Mouse (Mus musculus): ENCODE data around the gene Cd52. TPM values are rescaled to one million over a fixed set of nuclear protein-coding genes. Genes with fewer than 3 reads are reported as not detected.

The Cd52 gene
- polyA plus RNA-seq, 1 experiment = not detected

- H3K4me1 ChIP-seq (ENCODE audit: control insufficient read depth, insufficient read depth, low read length) = no peaks in the 10 kb centered on the region; the same call in 1 of the 2 replicates
Observed at GRCm38 (mm10) chr4:134100245-134100644, 5.4 kb upstream of the Cd52 start.

DNA sequence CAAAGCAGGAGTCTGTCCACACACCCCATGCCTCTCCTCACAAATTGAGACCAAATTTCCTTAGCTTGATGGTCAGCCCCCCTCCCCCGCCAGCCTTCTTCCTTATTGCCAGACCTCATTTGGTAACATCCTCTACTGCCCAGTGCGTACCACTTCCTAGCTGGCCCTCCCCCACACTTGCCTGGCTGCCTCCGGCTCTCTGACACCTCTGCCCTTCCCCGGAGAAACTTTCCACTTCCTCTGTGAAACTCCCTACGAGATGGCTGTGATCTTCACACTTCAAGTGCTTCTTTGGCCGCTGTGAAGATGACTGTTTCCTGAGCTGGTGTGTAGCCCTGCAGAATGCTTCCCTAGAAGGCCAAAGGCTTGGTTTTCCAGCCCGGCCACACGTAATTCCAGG lies 3.7 kb upstream of the Cd52 start:
- WGBS = 71% methylated on average over 8 of the region's 8 CpGs
- TF ChIP-seq POLR2A (IDR thresholded peaks at IDR 0.05; ENCODE audit: insufficient read depth, low read depth, low read length) (no peak), CTCF (IDR thresholded peaks at IDR 0.05; ENCODE audit: insufficient read depth, low read depth, low read length) (no peak)
- H3K27ac ChIP-seq (ENCODE audit: insufficient read depth, low read depth, low read length) = peak overlapping the region; percentile 46
- no peak overlapping the region for H3K4me3 ChIP-seq (ENCODE audit: insufficient read depth, low read depth, low read length)
- no peaks in the 10 kb centered on the region for H3K4me1 ChIP-seq (ENCODE audit: control insufficient read depth, insufficient read depth, low read length)

More at GRCm38 (mm10) chr4:134100245-134100644, 5.4 kb upstream of the Cd52 start:
- H3K27ac ChIP-seq (ENCODE audit: insufficient read depth, low read depth, low read length) = no peak overlapping the region
- TF ChIP-seq POLR2A (IDR thresholded peaks at IDR 0.05; ENCODE audit: insufficient read depth, low read depth, low read length) (no peak), CTCF (IDR thresholded peaks at IDR 0.05; ENCODE audit: insufficient read depth, low read depth, low read length) (no peak)
- no peak overlapping the region for H3K4me3 ChIP-seq (ENCODE audit: insufficient read depth, low read depth, low read length)
- WGBS = 83% methylated on average over 4 of the region's 4 CpGs

DNA sequence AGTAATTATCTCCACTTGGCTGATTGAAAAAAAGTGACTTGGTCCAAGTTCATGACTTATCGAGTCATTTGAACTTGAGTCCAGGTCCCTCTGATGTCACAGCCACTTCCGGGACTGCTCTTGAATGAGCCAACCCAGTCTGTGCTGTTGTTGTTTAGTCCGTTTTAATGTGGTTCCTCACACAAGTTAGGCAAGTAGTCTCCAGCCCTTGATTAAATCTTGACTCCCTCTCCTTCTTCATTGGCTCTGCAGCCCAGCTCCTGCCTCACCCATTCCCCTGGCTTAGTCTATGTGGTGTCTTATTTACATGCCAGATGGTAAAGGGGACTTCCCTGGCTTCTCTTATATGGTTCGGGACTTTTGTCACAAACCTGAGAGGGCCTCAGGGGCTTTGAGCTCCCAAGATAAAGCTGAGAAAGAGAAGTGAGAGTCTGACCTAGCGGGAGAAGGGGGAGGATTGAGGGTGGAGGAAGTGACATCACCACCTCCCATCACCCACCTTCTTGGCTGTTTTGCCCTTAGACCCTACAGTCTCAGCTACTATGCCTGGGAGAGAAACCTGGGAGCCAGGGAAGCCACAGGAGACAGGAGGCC lies 2.2 kb upstream of the Cd52 start:
- Histone ChIP-seq H3K4me3 (ENCODE audit: insufficient read depth, low read depth, low read length) (no peak overlapping the region), H3K27ac (ENCODE audit: insufficient read depth, low read depth, low read length) (no peak overlapping the region), H3K4me1 (ENCODE audit: control insufficient read depth, insufficient read depth, low read length) (no peaks in the 10 kb centered on the region)
- WGBS = 78% methylated on average over 5 of the region's 5 CpGs
- TF ChIP-seq POLR2A (IDR thresholded peaks at IDR 0.05; ENCODE audit: insufficient read depth, low read depth, low read length) = no peak
- TF ChIP-seq CTCF (IDR thresholded peaks at IDR 0.05; ENCODE audit: insufficient read depth, low read depth, low read length) = no peak

- 83% methylated on average over 3 of the region's 3 CpGs for WGBS
- Histone ChIP-seq H3K4me3 (ENCODE audit: insufficient read depth, low read depth, low read length) (no peak overlapping the region), H3K4me1 (ENCODE audit: control insufficient read depth, insufficient read depth, low read length) (no peaks in the 10 kb centered on the region), H3K27ac (ENCODE audit: insufficient read depth, low read depth, low read length) (no peak overlapping the region)
- TF ChIP-seq POLR2A (IDR thresholded peaks at IDR 0.05; ENCODE audit: insufficient read depth, low read depth, low read length) (no peak), CTCF (IDR thresholded peaks at IDR 0.05; ENCODE audit: insufficient read depth, low read depth, low read length) (no peak)
Observed at GRCm38 (mm10) chr4:134096120-134096519, 1.2 kb upstream of the Cd52 start.

- Histone ChIP-seq H3K4me1 (ENCODE audit: control insufficient read depth, insufficient read depth, low read length) (no peaks in the 10 kb centered on the region), H3K27ac (ENCODE audit: insufficient read depth, low read depth, low read length) (no peak overlapping the region), H3K4me3 (ENCODE audit: insufficient read depth, low read depth, low read length) (no peak overlapping the region; the same call in 1 of the 2 replicates)
- no peak for TF ChIP-seq CTCF (IDR thresholded peaks at IDR 0.05; ENCODE audit: insufficient read depth, low read depth, low read length)
- WGBS = 89% methylated on average over 7 of the region's 7 CpGs
Observed at GRCm38 (mm10) chr4:134094004-134094564, 798 bp downstream of the Cd52 start.

DNA sequence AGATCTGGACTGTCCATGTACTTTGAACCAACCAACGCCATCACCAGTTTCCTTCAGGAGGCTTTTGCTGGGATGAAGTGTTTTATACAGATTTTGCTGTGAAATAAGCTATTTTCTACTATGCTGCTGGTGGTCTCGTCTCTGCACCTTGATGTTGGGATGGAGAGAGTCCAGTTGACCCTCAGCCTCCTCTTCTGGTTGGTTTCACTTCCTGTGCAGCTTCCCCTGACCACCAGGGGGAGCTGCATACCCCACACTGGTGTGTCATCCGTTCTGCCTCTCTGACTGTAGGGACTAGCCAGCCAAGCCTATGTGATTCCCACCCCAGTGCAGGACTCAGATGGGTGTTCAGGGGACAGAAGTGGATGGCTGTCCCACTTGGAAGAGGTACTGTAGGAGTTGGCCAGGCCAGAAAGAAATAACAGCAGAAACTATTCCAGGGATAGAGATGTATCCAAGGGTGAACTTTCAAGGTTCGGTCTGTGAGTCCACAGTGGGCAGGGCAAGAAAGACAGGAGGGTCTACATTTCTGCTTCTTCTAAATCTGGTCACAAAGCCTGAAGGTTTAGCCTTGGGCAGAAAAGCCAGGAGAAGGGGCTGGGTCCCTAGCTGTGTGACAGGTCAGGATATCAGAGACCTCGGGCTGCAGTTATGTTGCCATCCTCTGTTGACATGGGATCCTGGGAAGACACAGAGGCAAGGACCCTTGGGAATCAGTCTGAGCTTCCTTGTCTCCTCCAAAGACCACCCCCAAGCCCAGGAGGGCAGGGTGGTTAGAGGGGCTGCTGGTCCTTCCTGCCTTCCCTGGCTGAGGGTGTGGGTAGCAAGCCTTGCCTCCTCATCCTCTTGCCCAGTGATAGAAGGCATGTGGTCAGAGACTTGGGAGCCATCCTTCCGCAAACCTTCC lies 2.2 kb downstream of the Cd52 start:
- H3K27ac ChIP-seq (ENCODE audit: insufficient read depth, low read depth, low read length) = no peak overlapping the region
- no peaks in the 10 kb centered on the region for H3K4me1 ChIP-seq (ENCODE audit: control insufficient read depth, insufficient read depth, low read length)
- 67% methylated on average over 6 of the region's 6 CpGs for WGBS
- no peak overlapping the region for H3K4me3 ChIP-seq (ENCODE audit: insufficient read depth, low read depth, low read length)
- TF ChIP-seq POLR2A (IDR thresholded peaks at IDR 0.05; ENCODE audit: insufficient read depth, low read depth, low read length) (no peak), CTCF (IDR thresholded peaks at IDR 0.05; ENCODE audit: insufficient read depth, low read depth, low read length) (peak; percentile 52)

DNA sequence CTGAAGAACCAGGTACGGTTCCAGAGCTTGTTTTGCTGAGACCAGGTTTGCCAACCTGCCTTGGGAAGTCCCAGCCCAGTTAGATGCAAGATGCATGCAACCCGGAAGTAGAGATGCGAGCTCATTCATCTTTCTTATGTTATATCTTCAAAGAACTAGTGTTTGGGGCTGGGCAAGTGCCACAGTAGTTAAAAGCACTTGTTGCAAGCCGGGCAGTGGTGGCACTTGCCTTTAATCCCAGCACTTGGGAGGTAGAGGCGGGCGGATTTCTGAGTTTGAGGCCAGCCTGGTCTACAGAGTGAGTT lies 3.7 kb downstream of the Cd52 start:
- no peak overlapping the region for H3K4me3 ChIP-seq (ENCODE audit: insufficient read depth, low read depth, low read length)
- TF ChIP-seq POLR2A (IDR thresholded peaks at IDR 0.05; ENCODE audit: insufficient read depth, low read depth, low read length) (no peak), CTCF (IDR thresholded peaks at IDR 0.05; ENCODE audit: insufficient read depth, low read depth, low read length) (no peak)
- H3K4me1 ChIP-seq (ENCODE audit: control insufficient read depth, insufficient read depth, low read length) = no peaks in the 10 kb centered on the region
- no peak overlapping the region for H3K27ac ChIP-seq (ENCODE audit: insufficient read depth, low read depth, low read length)
- WGBS = 88% methylated on average over 6 of the region's 6 CpGs

- TF ChIP-seq CTCF (IDR thresholded peaks at IDR 0.05; ENCODE audit: insufficient read depth, low read depth, low read length) (no peak), POLR2A (IDR thresholded peaks at IDR 0.05; ENCODE audit: insufficient read depth, low read depth, low read length) (no peak)
- H3K4me1 ChIP-seq (ENCODE audit: control insufficient read depth, insufficient read depth, low read length) = no peaks in the 10 kb centered on the region
- H3K4me3 ChIP-seq (ENCODE audit: insufficient read depth, low read depth, low read length) = no peak overlapping the region
- 85% methylated on average over 16 of the region's 16 CpGs for WGBS
- H3K27ac ChIP-seq (ENCODE audit: insufficient read depth, low read depth, low read length) = no peak overlapping the region
Observed at GRCm38 (mm10) chr4:134090521-134091224, 4.2 kb downstream of the Cd52 start.

DNA sequence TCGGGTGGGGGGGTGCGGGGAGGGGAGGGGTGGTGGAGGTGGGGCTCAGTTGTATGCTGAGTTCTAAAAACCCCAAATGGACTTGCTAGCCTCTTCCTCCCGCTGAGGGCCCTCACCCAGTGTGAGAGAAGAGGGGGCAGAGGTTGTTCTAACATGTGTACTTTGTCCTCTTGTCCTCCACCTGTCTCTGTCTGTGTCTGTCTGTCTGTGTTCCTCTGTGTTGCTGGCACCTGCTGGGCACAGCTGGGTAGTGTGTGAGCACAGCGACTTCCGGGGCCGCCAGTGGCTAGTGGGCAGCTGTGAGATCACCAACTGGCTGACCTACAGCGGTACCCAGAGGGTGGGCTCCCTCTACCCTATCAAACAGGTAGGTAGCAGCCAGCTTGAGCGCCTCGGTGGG lies 5.9 kb downstream of the Cd52 start:
- WGBS = 80% methylated on average over 9 of the region's 9 CpGs
- Histone ChIP-seq H3K27ac (ENCODE audit: insufficient read depth, low read depth, low read length) (no peak overlapping the region), H3K4me1 (ENCODE audit: control insufficient read depth, insufficient read depth, low read length) (no peaks in the 10 kb centered on the region), H3K4me3 (ENCODE audit: insufficient read depth, low read depth, low read length) (no peak overlapping the region)
- TF ChIP-seq POLR2A (IDR thresholded peaks at IDR 0.05; ENCODE audit: insufficient read depth, low read depth, low read length) (no peak), CTCF (IDR thresholded peaks at IDR 0.05; ENCODE audit: insufficient read depth, low read depth, low read length) (no peak)
